Mouse (Mus musculus): Measurements from ENCODE around the gene Pltp.

Gene Pltp

DNA sequence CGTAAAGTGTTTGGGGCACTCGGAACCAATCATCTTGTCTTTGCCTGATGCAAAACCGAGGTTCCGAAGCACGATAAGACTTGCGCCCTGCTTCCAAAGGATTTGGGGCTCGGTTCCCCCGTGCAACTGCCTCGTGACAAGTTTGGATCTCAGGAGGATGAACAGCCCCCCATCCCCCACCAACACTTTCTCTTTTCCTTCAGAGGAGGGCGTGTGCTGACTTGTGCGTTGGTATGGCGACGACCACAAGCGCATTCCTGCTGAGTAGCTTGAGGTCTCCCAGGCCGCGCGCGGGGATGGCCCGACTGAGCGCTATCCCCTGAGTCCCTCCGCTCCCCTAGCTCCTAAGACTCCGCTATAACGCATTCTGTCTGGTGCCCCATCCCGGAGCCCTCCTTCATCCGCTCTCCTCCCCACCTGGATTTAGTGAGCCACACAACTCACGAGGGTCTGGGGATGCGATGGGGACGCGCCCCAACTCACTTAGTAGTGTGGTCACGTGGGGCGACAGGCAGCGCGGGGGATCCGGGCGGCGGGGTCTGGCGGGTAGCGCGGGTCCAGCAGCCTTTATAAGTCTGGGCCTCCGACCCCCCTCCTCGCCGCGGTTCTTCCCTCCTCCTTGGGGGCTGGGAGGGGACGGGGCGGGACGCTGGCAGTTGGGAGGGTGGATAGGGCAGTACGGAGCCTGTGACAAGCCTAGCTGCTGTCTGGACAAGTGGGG, at the start of gene Pltp:
Gene Pltp (minus strand): TSS at position 611 of the 721 bp plus-strand sequence.
- DNase-seq (ENCODE audit: low read depth, low spot score): no peak

GRCm38 (mm10) chr2:164906071-164906470, 48.6 kb upstream of the Pltp start:
- DNase-seq (ENCODE audit: low read depth, low spot score): no peak

DNA sequence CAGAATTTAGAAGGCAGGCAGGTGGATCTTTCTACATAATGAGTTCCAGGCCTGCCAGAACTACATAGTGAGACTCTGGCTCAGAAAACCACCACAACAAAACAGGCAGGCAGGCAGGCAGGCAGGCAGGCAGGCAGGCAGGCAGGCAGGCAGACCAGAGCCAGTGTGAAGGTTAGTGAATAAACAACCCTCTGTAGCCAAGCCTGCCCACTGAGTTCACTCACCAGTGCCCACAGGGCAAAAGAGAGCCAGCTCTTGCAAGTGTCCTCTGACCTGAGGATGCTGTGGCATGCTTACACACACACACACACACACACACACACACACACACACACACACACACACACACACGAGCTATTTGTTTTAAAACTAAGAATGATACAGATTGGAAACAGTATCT, 46.0 kb upstream of the Pltp start:
- no peak for DNase-seq (ENCODE audit: low read depth, low spot score)

GRCm38 (mm10) chr2:164901380-164901779, 43.9 kb upstream of the Pltp start:
- no peak for DNase-seq (ENCODE audit: low read depth, low spot score)

GRCm38 (mm10) chr2:164899723-164900459, 42.4 kb upstream of the Pltp start:
- no peak for DNase-seq (ENCODE audit: low read depth, low spot score)

DNA sequence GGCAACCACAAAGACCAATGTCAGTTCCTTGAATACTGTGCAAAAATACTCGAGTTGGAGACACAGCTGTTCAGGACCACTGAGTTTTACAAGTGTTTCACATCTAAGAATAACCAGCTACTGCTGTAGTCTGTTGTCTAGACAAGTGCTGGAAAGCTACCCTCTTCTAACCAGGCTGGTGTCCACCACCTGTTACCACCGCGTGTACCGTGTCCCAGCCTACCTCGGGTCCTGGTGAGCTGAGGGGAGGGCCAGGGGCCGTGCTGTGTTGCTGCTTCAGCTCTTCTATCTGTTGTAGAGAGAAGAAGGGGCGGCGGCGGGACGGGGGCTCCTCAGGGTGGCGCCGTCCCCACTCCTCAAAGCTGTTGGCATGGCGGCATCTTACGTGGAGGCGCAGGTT, 41.5 kb upstream of the Pltp start:
- no peak for DNase-seq (ENCODE audit: low read depth, low spot score)

DNA sequence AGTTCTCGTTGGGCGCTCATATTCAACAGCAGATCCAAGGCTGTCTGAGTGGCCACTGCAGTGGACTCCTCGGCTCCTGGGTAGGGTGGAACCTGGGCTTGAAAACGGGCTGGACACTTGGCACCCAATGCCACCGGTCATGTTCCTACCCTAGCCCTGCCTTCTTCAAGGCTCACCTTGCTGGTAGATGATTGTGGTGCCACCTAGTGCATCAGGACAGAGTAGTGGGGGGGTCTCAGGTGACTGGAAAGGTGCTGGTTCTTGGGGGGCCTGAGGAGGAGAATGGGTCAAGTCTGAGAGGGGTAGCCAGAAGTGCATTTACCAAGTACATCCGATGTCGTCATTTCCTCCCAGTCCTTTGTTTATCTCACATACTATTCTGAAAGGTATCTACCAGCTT, 40.5 kb upstream of the Pltp start:
- DNase-seq (ENCODE audit: low read depth, low spot score): no peak

- no peak for DNase-seq (ENCODE audit: low read depth, low spot score)
Measured at GRCm38 (mm10) chr2:164895885-164896284, 38.4 kb upstream of the Pltp start.

- DNase-seq (ENCODE audit: low read depth, low spot score): no peak
Measured at GRCm38 (mm10) chr2:164894644-164895043, 37.1 kb upstream of the Pltp start.

GRCm38 (mm10) chr2:164894048-164894447, 36.5 kb upstream of the Pltp start:
- DNase-seq (ENCODE audit: low read depth, low spot score): no peak

- no peak for DNase-seq (ENCODE audit: low read depth, low spot score)
Measured at GRCm38 (mm10) chr2:164892696-164893216, 35.2 kb upstream of the Pltp start.

DNA sequence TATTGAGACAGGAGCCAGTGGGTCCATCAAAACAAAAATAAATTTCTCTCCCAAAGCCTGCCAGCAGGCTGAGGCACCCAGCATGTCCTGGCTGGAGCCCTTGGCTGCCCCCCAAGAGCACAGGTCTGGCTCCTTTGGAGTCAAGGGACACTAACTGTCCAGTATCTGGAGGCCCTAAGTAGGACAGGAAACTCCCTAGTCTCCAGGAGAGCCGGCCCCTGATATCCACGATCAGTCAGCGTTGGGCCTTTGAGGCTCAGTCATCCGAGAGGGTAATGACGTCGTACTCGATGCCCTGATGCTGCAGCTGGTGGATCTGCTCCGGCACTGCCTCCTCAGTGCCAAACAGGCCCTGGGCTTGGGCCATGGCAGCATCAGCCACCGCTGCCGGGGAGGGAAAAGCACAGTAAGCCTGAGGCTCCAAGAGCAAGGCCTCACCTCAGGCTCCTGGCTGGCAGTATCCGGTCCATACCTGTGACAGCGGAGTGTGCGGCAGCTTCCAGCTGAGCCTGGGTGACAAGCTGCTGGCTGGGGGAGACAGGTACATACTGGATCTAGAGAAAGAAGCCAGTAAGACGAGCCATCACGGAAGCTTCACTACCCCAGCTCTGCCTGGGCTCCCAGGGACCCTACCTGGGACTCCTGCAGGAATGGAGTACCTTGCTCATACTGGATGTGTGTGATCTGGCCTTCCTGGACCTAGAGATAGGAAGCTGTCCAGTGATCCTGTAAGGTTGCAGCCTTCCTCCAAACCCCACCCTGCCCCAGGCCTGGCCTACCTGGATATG, 34.6 kb upstream of the Pltp start:
- no peak for DNase-seq (ENCODE audit: low read depth, low spot score)

- DNase-seq (ENCODE audit: low read depth, low spot score): no peak
Measured at GRCm38 (mm10) chr2:164891056-164891834, 33.7 kb upstream of the Pltp start.

- DNase-seq (ENCODE audit: low read depth, low spot score): no peak
Measured at GRCm38 (mm10) chr2:164890411-164891049, 33.0 kb upstream of the Pltp start.

- no peak for DNase-seq (ENCODE audit: low read depth, low spot score)
Measured at GRCm38 (mm10) chr2:164889960-164890359, 32.4 kb upstream of the Pltp start.

GRCm38 (mm10) chr2:164888996-164889395, 31.5 kb upstream of the Pltp start:
- DNase-seq (ENCODE audit: low read depth, low spot score): no peak

DNA sequence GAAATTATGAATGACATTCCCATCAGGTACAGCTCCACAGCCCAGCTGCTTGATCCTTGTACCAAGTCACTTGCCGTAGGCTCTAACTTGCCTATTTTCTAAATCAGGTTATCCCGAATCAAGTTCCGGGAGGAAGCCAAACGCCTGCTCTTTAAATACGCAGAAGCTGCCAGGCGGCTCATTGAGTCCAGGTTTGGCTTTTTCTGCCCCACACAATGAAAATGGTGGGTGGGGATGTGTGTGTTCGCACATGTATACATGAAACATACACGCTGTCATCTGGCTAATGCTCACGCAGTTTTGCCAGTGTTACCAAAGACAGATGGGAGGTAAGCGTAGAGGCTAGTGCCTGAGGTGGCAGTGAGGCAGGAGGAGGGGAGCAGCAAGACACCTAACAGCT, 29.1 kb upstream of the Pltp start:
- DNase-seq (ENCODE audit: low read depth, low spot score): no peak

- DNase-seq (ENCODE audit: low read depth, low spot score): no peak
Measured at GRCm38 (mm10) chr2:164885788-164886187, 28.3 kb upstream of the Pltp start.

GRCm38 (mm10) chr2:164882619-164883018, 25.1 kb upstream of the Pltp start:
- DNase-seq (ENCODE audit: low read depth, low spot score): no peak

DNA sequence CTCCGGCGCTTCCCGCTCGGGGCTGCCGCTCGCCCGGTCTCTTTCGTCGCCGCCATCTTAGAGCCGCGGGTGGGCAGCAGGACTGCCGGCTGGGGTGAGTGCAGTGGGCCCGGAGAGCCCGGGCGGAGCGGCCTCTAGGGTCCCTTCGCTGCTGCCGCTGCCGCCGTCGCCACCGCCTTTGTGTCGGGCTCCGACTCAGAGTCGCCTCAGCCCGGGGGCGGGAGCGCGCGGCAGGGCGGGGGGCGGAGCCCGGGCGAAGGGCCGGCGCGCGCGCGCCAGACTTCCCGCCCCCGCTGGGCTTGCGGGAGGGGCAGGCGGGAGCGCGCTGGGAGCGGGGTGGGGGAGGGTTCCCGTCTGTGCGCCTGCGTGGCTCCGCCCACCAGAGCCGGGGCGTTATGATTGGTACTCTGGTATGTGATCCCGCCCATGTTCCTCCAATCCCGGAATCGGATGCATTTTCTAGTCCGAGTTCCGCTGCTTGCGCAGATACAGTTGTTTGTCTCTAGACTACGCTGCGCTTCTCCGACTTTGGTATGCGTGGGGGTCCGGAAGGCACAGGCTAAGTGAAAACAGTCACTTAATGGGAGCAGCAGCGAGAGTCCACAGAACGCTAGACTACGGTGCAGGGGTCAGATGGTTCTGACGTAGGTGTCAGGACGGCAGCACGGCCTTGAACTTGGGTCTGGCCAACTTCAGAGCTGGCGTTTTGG, 22.2 kb upstream of the Pltp start:
- DNase-seq (ENCODE audit: low read depth, low spot score): peak; percentile 95

Data from c-Kit-negative CD71-positive TER-119-positive erythroid progenitor cells, embryonic 14.5 days (primary cell).